Mouse (Mus musculus): ENCODE results near the gene Gstp3.
"Not testable (repeated sequence)": the region's sequence is repeated elsewhere in the genome, so short reads cannot be mapped to it uniquely, and the experiment has no call there.

Gstp3 gene

GRCm38 (mm10) chr19:4037788-4038232, 21.6 kb downstream of the Gstp3 start, which contains the start of gene Gstp1:
Gene Gstp1, minus strand, starts transcription at chr19:4037985.
- DNase-seq (ENCODE audit: low spot score in 2 of 2): peak; percentile 81 to 87

- not testable (repeated sequence) for DNase-seq (ENCODE audit: low spot score in 2 of 2)
Observed at GRCm38 (mm10) chr19:4037154-4037787, 22.1 kb downstream of the Gstp3 start.

GRCm38 (mm10) chr19:4036327-4037045, 22.9 kb downstream of the Gstp3 start:
- no peak for DNase-seq (ENCODE audit: low spot score in 2 of 2)

- no peak for DNase-seq (ENCODE audit: low spot score in 2 of 2)
Observed at GRCm38 (mm10) chr19:4033742-4034141, 25.6 kb downstream of the Gstp3 start.

GRCm38 (mm10) chr19:4033298-4033697, 26.1 kb downstream of the Gstp3 start:
- DNase-seq (ENCODE audit: low spot score in 2 of 2): no peak

GRCm38 (mm10) chr19:4032668-4033067, 26.7 kb downstream of the Gstp3 start:
- DNase-seq (ENCODE audit: low spot score in 2 of 2): no peak

GRCm38 (mm10) chr19:4027576-4027975, 31.8 kb downstream of the Gstp3 start:
- DNase-seq (ENCODE audit: low spot score in 2 of 2): no peak

GRCm38 (mm10) chr19:4023185-4023584, 36.2 kb downstream of the Gstp3 start:
- DNase-seq (ENCODE audit: low spot score in 2 of 2): no peak

GRCm38 (mm10) chr19:4018743-4019583, 40.4 kb downstream of the Gstp3 start:
- peak; percentile 50 to 59 for DNase-seq (ENCODE audit: low spot score in 2 of 2)

- DNase-seq (ENCODE audit: low spot score in 2 of 2): no peak
Observed at GRCm38 (mm10) chr19:4017921-4018587, 41.3 kb downstream of the Gstp3 start.

- DNase-seq (ENCODE audit: low spot score in 2 of 2): no peak
Observed at GRCm38 (mm10) chr19:4015635-4016034, 43.7 kb downstream of the Gstp3 start.

GRCm38 (mm10) chr19:4014802-4015201, 44.6 kb downstream of the Gstp3 start:
- DNase-seq (ENCODE audit: low spot score in 2 of 2): no peak

GRCm38 (mm10) chr19:4013066-4013465, 46.3 kb downstream of the Gstp3 start:
- DNase-seq (ENCODE audit: low spot score in 2 of 2): no peak

- peak; percentile 98 to 99 for DNase-seq (ENCODE audit: low spot score in 2 of 2)
Observed at GRCm38 (mm10) chr19:4012432-4013022, 46.8 kb downstream of the Gstp3 start, which contains the start of gene Ndufv1. Gene Ndufv1, minus strand, starts transcription at chr19:4012806.

- no peak for DNase-seq (ENCODE audit: low spot score in 2 of 2)
Observed at GRCm38 (mm10) chr19:4011086-4011485, 48.3 kb downstream of the Gstp3 start.
